Mouse (Mus musculus): ENCODE data around the gene Cacna2d1. TPM values are rescaled to one million over a fixed set of nuclear protein-coding genes. Genes with fewer than 3 reads are reported as not detected.

The Cacna2d1 gene
- polyA plus RNA-seq, 2 experiments: 0.20 to 0.22 TPM

GRCm38 (mm10) chr5:16363171-16363570 lies 428.7 kb downstream of the Cacna2d1 start:
- Histone ChIP-seq H3K4me3 (ENCODE audit: insufficient read depth in 1 of 2, low read depth in 2 of 2, low read length in 2 of 2) (no peak overlapping the region), H3K27me3 (ENCODE audit: control insufficient read depth, insufficient read depth, low read length) (no peaks in the 10 kb centered on the region), H3K4me2 (ENCODE audit: low read depth) (no peak overlapping the region), H3K9me3 (ENCODE audit: control insufficient read depth, low read length) (no peaks in the 10 kb centered on the region), H3K9ac (replicated peaks) (no peak overlapping the region), H3K4me1 (replicated peaks; ENCODE audit: control insufficient read depth in 2 of 2, insufficient read depth in 2 of 2, low read length in 1 of 2) (no peaks in the 10 kb centered on the region), H3K27ac (no peak overlapping the region), H3K36me3 (replicated peaks; ENCODE audit: control insufficient read depth, insufficient read depth, low read depth) (no peaks in the 10 kb centered on the region)
- no peak for DNase-seq (ENCODE audit: low read depth in 3 of 3, low spot score in 3 of 3)
- no peak for ATAC-seq (ENCODE audit: insufficient read depth)
- TF ChIP-seq CTCF (IDR thresholded peaks at IDR 0.05; ENCODE audit: low read depth) (no peak), EP300 (IDR thresholded peaks at IDR 0.05; ENCODE audit: low read depth) (no peak)
- WGBS (ENCODE audit: insufficient replicate concordance): 53% methylated on average over 2 of the region's 2 CpGs

GRCm38 (mm10) chr5:16370706-16371105 lies 436.2 kb downstream of the Cacna2d1 start:
- ATAC-seq (ENCODE audit: insufficient read depth): no peak

GRCm38 (mm10) chr5:16373966-16374365 lies 439.5 kb downstream of the Cacna2d1 start:
- TF ChIP-seq CTCF (IDR thresholded peaks at IDR 0.05; ENCODE audit: low read depth): no peak
- ATAC-seq (ENCODE audit: insufficient read depth): no peak
- no peaks in the 10 kb centered on the region for H3K36me3 ChIP-seq (replicated peaks; ENCODE audit: control insufficient read depth, insufficient read depth, low read depth)

More at GRCm38 (mm10) chr5:16370706-16371105, 436.2 kb downstream of the Cacna2d1 start:
- Histone ChIP-seq H3K4me1 (replicated peaks; ENCODE audit: control insufficient read depth in 2 of 2, insufficient read depth in 2 of 2, low read length in 1 of 2) (no peaks in the 10 kb centered on the region), H3K9ac (replicated peaks) (no peak overlapping the region), H3K9me3 (ENCODE audit: control insufficient read depth, low read length) (no peaks in the 10 kb centered on the region), H3K36me3 (replicated peaks; ENCODE audit: control insufficient read depth, insufficient read depth, low read depth) (no peaks in the 10 kb centered on the region), H3K27me3 (ENCODE audit: control insufficient read depth, insufficient read depth, low read length) (no peaks in the 10 kb centered on the region), H3K27ac (no peak overlapping the region), H3K4me2 (ENCODE audit: low read depth) (no peak overlapping the region), H3K4me3 (ENCODE audit: insufficient read depth in 1 of 2, low read depth in 2 of 2, low read length in 2 of 2) (no peak overlapping the region)
- no peak for DNase-seq (ENCODE audit: low read depth in 3 of 3, low spot score in 3 of 3)
- 76% methylated on average over 8 of the region's 8 CpGs for WGBS (ENCODE audit: insufficient replicate concordance)
- TF ChIP-seq CTCF (IDR thresholded peaks at IDR 0.05; ENCODE audit: low read depth): no peak

GRCm38 (mm10) chr5:16376329-16376908 lies 441.9 kb downstream of the Cacna2d1 start:
- H3K4me1 ChIP-seq (replicated peaks; ENCODE audit: control insufficient read depth in 2 of 2, insufficient read depth in 2 of 2, low read length in 1 of 2): no peaks in the 10 kb centered on the region
- DNase-seq (ENCODE audit: low read depth in 3 of 3, low spot score in 3 of 3) (peak in 1 of 3 experiments; percentile 54), ATAC-seq (ENCODE audit: insufficient read depth) (no peak)
- H3K36me3 ChIP-seq (replicated peaks; ENCODE audit: control insufficient read depth, insufficient read depth, low read depth): no peaks in the 10 kb centered on the region
- H3K4me3 ChIP-seq (ENCODE audit: insufficient read depth in 1 of 2, low read depth in 2 of 2, low read length in 2 of 2): no peak overlapping the region
- H3K9me3 ChIP-seq (ENCODE audit: control insufficient read depth, low read length): no peaks in the 10 kb centered on the region
- no peak for TF ChIP-seq CTCF (IDR thresholded peaks at IDR 0.05; ENCODE audit: low read depth)
- TF ChIP-seq EP300 (IDR thresholded peaks at IDR 0.05; ENCODE audit: low read depth): no peak
- no peak overlapping the region for H3K9ac ChIP-seq (replicated peaks)
- H3K4me2 ChIP-seq (ENCODE audit: low read depth): no peak overlapping the region
- 59% methylated on average over 3 of the region's 3 CpGs for WGBS (ENCODE audit: insufficient replicate concordance)
- no peak overlapping the region for H3K27ac ChIP-seq
- H3K27me3 ChIP-seq (ENCODE audit: control insufficient read depth, insufficient read depth, low read length): no peaks in the 10 kb centered on the region

More at GRCm38 (mm10) chr5:16373966-16374365, 439.5 kb downstream of the Cacna2d1 start:
- no peak overlapping the region for H3K4me3 ChIP-seq (ENCODE audit: insufficient read depth in 1 of 2, low read depth in 2 of 2, low read length in 2 of 2)
- no peak overlapping the region for H3K9ac ChIP-seq (replicated peaks)
- no peaks in the 10 kb centered on the region for H3K9me3 ChIP-seq (ENCODE audit: control insufficient read depth, low read length)
- 79% methylated on average over 4 of the region's 4 CpGs for WGBS (ENCODE audit: insufficient replicate concordance)
- no peak overlapping the region for H3K4me2 ChIP-seq (ENCODE audit: low read depth)
- no peak overlapping the region for H3K27ac ChIP-seq
- H3K4me1 ChIP-seq (replicated peaks; ENCODE audit: control insufficient read depth in 2 of 2, insufficient read depth in 2 of 2, low read length in 1 of 2): no peaks in the 10 kb centered on the region
- H3K27me3 ChIP-seq (ENCODE audit: control insufficient read depth, insufficient read depth, low read length): no peaks in the 10 kb centered on the region
- DNase-seq (ENCODE audit: low read depth in 3 of 3, low spot score in 3 of 3): no peak

GRCm38 (mm10) chr5:16410011-16410410 lies 475.5 kb downstream of the Cacna2d1 start:
- Histone ChIP-seq H3K27me3 (ENCODE audit: control insufficient read depth, insufficient read depth, low read length) (no peaks in the 10 kb centered on the region), H3K4me1 (replicated peaks; ENCODE audit: control insufficient read depth in 2 of 2, insufficient read depth in 2 of 2, low read length in 1 of 2) (0 out of 4 replicates have a peak, but pooled peaks cover 0 to 2% of the 10 kb centered on the region in 2 experiments), H3K27ac (no peak overlapping the region), H3K4me2 (ENCODE audit: low read depth) (no peak overlapping the region), H3K9ac (replicated peaks) (no peak overlapping the region), H3K9me3 (ENCODE audit: control insufficient read depth, low read length) (no peaks in the 10 kb centered on the region), H3K36me3 (replicated peaks; ENCODE audit: control insufficient read depth, insufficient read depth, low read depth) (no peaks in the 10 kb centered on the region), H3K4me3 (ENCODE audit: insufficient read depth in 1 of 2, low read depth in 2 of 2, low read length in 2 of 2) (no peak overlapping the region)
- no peak for DNase-seq (ENCODE audit: low read depth in 3 of 3, low spot score in 3 of 3)
- WGBS (ENCODE audit: insufficient replicate concordance): 22% methylated on average over 8 of the region's 8 CpGs
- ATAC-seq (ENCODE audit: insufficient read depth): no peak
- no peak for TF ChIP-seq CTCF (IDR thresholded peaks at IDR 0.05; ENCODE audit: low read depth)
- TF ChIP-seq EP300 (IDR thresholded peaks at IDR 0.05; ENCODE audit: low read depth): no peak

Measured in liver, embryonic 14.5 days (tissue).